Mouse (Mus musculus) lung, embryonic 15.5 days (tissue): Measurements from ENCODE around the gene Tspan6. TPM values are rescaled to one million over a fixed set of nuclear protein-coding genes. Genes with fewer than 3 reads are reported as not detected.

Experiments
- ATAC-seq: fragments of 200-750 bp; cut with Nextera tagmentation; 2 replicates; pipeline ENCODE4 v1.8.0; 2017; ENCODE audit warnings: moderate number of reproducible peaks, borderline replicate concordance; ENCODE audit not compliant: low FRiP score, low TSS enrichment; ENCODE audit errors: extremely low read depth
- H3K27ac ChIP-seq: fragments of 300-500 bp; sonication (generic); 2 replicates; pipeline ENCODE4 v1.5.1; 2015; ENCODE audit warnings: moderate library complexity, mild to moderate bottlenecking, inconsistent platforms
- H3K27me3 ChIP-seq: fragments of 300-500 bp; sonication (generic); 2 replicates; pipeline ENCODE4 v1.6.1; 2015; ENCODE audit warnings: inconsistent platforms
- H3K36me3 ChIP-seq: fragments of 300-500 bp; sonication (generic); 2 replicates; pipeline ENCODE4 v1.6.1; 2015; ENCODE audit warnings: inconsistent platforms
- H3K4me1 ChIP-seq: fragments of 300-500 bp; sonication (generic); 2 replicates; pipeline ENCODE4 v1.6.1; 2015; ENCODE audit warnings: inconsistent platforms
- H3K4me2 ChIP-seq: fragments of 300-500 bp; sonication (generic); 2 replicates; pipeline ENCODE4 v1.6.1; 2015; ENCODE audit warnings: inconsistent platforms, mild to moderate bottlenecking, moderate library complexity
- H3K4me3 ChIP-seq: fragments of 300-500 bp; sonication (generic); 2 replicates; pipeline ENCODE4 v1.5.1; 2015; ENCODE audit warnings: mild to moderate bottlenecking, inconsistent platforms
- H3K9ac ChIP-seq: fragments of 300-500 bp; sonication (generic); 2 replicates; pipeline ENCODE4 v1.6.1; 2015; ENCODE audit warnings: inconsistent platforms
- H3K9me3 ChIP-seq: fragments of 300-500 bp; sonication (generic); 2 replicates; pipeline ENCODE4 v1.6.1; 2016; ENCODE audit warnings: inconsistent platforms
- WGBS: fragments of 180-500 bp; shearing (Covaris S2); methylation state at CpG from one replicate; pipeline ENCODE4 v1.1.7; 2015; 5-methylcytosine and 5-hydroxymethylcytosine counted together
- polyA plus RNA-seq: library from polyadenylated mRNA; unstranded; fragments of >200 nt; fragmentation: Nextera tagmentation; extraction: Ambion mirVana; gene quantifications from 2 replicates; pipeline ENCODE4 v1.2.1, GENCODE M21; 2015

Gene Tspan6
- polyA plus RNA-seq, 1 experiment from 2014 or later = 154 TPM

GRCm38 (mm10) chrX:133888111-133888510 is 10.1 kb downstream of the Tspan6 start:
- H3K9me3 ChIP-seq = no peaks in the 10 kb centered on the region
- H3K4me3 ChIP-seq = no peak overlapping the region
- no peaks in the 10 kb centered on the region for H3K4me1 ChIP-seq
- ATAC-seq = no peak
- H3K36me3 ChIP-seq = peaks cover 6% of the 10 kb centered on the region; the same call in 1 of the 2 replicates
- 82% methylated on average over 5 of the region's 5 CpGs for WGBS
- no peak overlapping the region for H3K9ac ChIP-seq
- H3K27ac ChIP-seq = no peak overlapping the region
- no peaks in the 10 kb centered on the region for H3K27me3 ChIP-seq
- H3K4me2 ChIP-seq = no peak overlapping the region

- Histone ChIP-seq H3K27ac (no peak overlapping the region), H3K27me3 (no peaks in the 10 kb centered on the region), H3K36me3 (peaks cover 6% of the 10 kb centered on the region; the same call in 1 of the 2 replicates), H3K9ac (no peak overlapping the region), H3K4me1 (no peaks in the 10 kb centered on the region), H3K4me3 (no peak overlapping the region), H3K9me3 (no peaks in the 10 kb centered on the region), H3K4me2 (no peak overlapping the region)
- 96% methylated on average over 3 of the region's 3 CpGs for WGBS
- ATAC-seq = no peak
Observed at GRCm38 (mm10) chrX:133887308-133887707, 10.9 kb downstream of the Tspan6 start.

GRCm38 (mm10) chrX:133869743-133870142 is 28.5 kb downstream of the Tspan6 start:
- Histone ChIP-seq H3K27me3 (no peaks in the 10 kb centered on the region), H3K9ac (no peak overlapping the region), H3K27ac (no peak overlapping the region), H3K36me3 (no peaks in the 10 kb centered on the region), H3K4me3 (no peak overlapping the region), H3K4me1 (no peaks in the 10 kb centered on the region), H3K4me2 (no peak overlapping the region), H3K9me3 (no peaks in the 10 kb centered on the region)
- ATAC-seq = no peak
- 81% methylated on average over 6 of the region's 6 CpGs for WGBS

- Histone ChIP-seq H3K27me3 (no peaks in the 10 kb centered on the region), H3K36me3 (no peaks in the 10 kb centered on the region), H3K9ac (no peak overlapping the region), H3K4me1 (no peaks in the 10 kb centered on the region), H3K4me2 (no peak overlapping the region), H3K4me3 (no peak overlapping the region), H3K9me3 (no peaks in the 10 kb centered on the region), H3K27ac (peak overlapping the region; percentile 37; the same call in 1 of the 2 replicates)
- WGBS = 76% methylated on average over 4 of the region's 4 CpGs
- peak; percentile 52; the same call in 1 of the 2 replicates for ATAC-seq
Observed at GRCm38 (mm10) chrX:133853637-133854036, 44.6 kb downstream of the Tspan6 start.

- H3K9ac ChIP-seq = no peak within 1 kb of the TSS
- H3K4me1 ChIP-seq = no peaks in the 10 kb centered on the region
- 69% methylated on average over 5 of the region's 5 CpGs for WGBS
- H3K36me3 ChIP-seq = no peaks in the 10 kb centered on the region
- H3K4me3 ChIP-seq = no peak within 1 kb of the TSS
- H3K27me3 ChIP-seq = no peaks in the 10 kb centered on the region
- H3K4me2 ChIP-seq = no peak within 1 kb of the TSS
- H3K27ac ChIP-seq = no peak within 1 kb of the TSS
- no peaks in the 10 kb centered on the region for H3K9me3 ChIP-seq
- no peak for ATAC-seq
Observed at GRCm38 (mm10) chrX:133850680-133851079, 47.5 kb downstream of the Tspan6 start, which contains the start of gene Tnmd. Tnmd (plus strand) TSS chrX:133850980.

Other genes starting within 250 kb of the Tspan6 start
- gene Pcdh19, start 209.4 kb downstream of the Tspan6 start, polyA plus RNA-seq = 1.3 and 1.6 TPM in 2 replicates
- gene Tnmd, start 47.4 kb downstream of the Tspan6 start, polyA plus RNA-seq = 1.0 and 2.2 TPM in 2 replicates
- 10.5 and 10.9 TPM in 2 replicates for gene Srpx2, start 10.0 kb upstream of the Tspan6 start, polyA plus RNA-seq
- gene Sytl4, start 83.4 kb upstream of the Tspan6 start, polyA plus RNA-seq = 6.0 and 6.3 TPM in 2 replicates
- gene Cstf2, start 160.8 kb upstream of the Tspan6 start, polyA plus RNA-seq = 48.1 and 48.9 TPM in 2 replicates